Mouse (Mus musculus) intestine, postnatal 0 days (tissue): ENCODE measurements around the gene Vmn1r70. TPM values are rescaled to one million over a fixed set of nuclear protein-coding genes. Genes with fewer than 3 reads are reported as not detected.

Experiments used
- ATAC-seq: fragments of 200-750 bp; cut with Nextera tagmentation; 2 replicates; pipeline ENCODE4 v1.8.0; 2017; ENCODE audit warnings: mild to moderate bottlenecking, moderate TSS enrichment, moderate library complexity
- H3K27ac ChIP-seq: fragments of 300-500 bp; sonication (generic); 2 replicates; pipeline ENCODE4 v1.5.1; 2014; ENCODE audit warnings: mild to moderate bottlenecking, low read depth, low read length, moderate library complexity
- H3K27me3 ChIP-seq: fragments of 300-500 bp; sonication (generic); replicated peaks from 2 replicates; pipeline ENCODE4 v1.6.1; 2014; ENCODE audit warnings: low read length, mixed read lengths; ENCODE audit not compliant: control insufficient read depth, insufficient read depth
- H3K36me3 ChIP-seq: fragments of 300-500 bp; sonication (generic); 2 replicates; pipeline ENCODE4 v1.6.1; 2014; ENCODE audit warnings: mild to moderate bottlenecking, moderate library complexity; ENCODE audit not compliant: control insufficient read depth, insufficient read depth
- H3K4me1 ChIP-seq: fragments of 300-500 bp; sonication (generic); replicated peaks from 2 replicates; pipeline ENCODE4 v1.6.1; 2014; ENCODE audit warnings: antibody characterized with exemption, low read length, mixed read lengths; ENCODE audit not compliant: control insufficient read depth, insufficient read depth
- H3K4me2 ChIP-seq: fragments of 300-500 bp; sonication (generic); replicated peaks from 2 replicates; pipeline ENCODE4 v1.6.1; 2014; ENCODE audit warnings: low read depth, mild to moderate bottlenecking, moderate library complexity
- H3K4me3 ChIP-seq: fragments of 300-500 bp; sonication (generic); 2 replicates; pipeline ENCODE4 v1.5.1; 2014; ENCODE audit warnings: low read depth, low read length
- H3K9ac ChIP-seq: fragments of 300-500 bp; sonication (generic); 2 replicates; pipeline ENCODE4 v1.6.1; 2014; ENCODE audit warnings: mild to moderate bottlenecking, low read depth, low read length
- H3K9me3 ChIP-seq: fragments of 300-500 bp; sonication (generic); 2 replicates; pipeline ENCODE4 v1.6.1; 2016; ENCODE audit warnings: mixed run types; ENCODE audit not compliant: control insufficient read depth
- CTCF ChIP-seq: sonication (generic); IDR thresholded peaks from 2 replicates; pipeline ENCODE4 v1.5.1; 2016; ENCODE audit warnings: low read depth, mild to moderate bottlenecking, control low read depth, antibody characterized with exemption, moderate library complexity
- WGBS: fragments of 180-500 bp; shearing (Covaris S2); extraction: QIAGEN DNeasy Blood & Tissue Kit; methylation state at CpG from one replicate; pipeline ENCODE4 v1.1.7; 2014; 5-methylcytosine and 5-hydroxymethylcytosine counted together
- polyA plus RNA-seq: library from polyadenylated mRNA; unstranded; fragments of >200 nt; fragmentation: Nextera tagmentation; extraction: Ambion mirVana; gene quantifications from 2 replicates; pipeline ENCODE4 v1.2.1, GENCODE M21; 2015

The Vmn1r70 gene
- polyA plus RNA-seq, result not detected in 2 replicates

DNA sequence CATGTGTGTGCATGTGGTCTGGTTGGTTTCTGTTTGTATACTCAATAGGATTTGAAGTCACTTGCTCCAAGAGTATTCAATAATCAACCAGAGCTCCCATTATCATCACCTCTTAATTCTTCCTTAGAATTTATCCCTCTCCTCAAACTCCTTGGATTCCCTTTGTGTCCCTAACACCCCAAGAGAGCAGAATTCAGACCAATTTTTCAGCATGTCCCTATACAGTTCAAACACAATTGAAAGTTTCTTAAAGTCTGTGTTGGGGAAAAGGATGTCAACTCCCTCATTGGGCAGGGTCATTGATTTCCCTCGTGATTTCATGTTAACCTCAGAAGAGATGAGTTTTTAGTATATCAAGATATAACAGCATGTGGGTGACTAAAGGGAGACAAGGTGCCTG is at the start of gene Vmn1r70:
Gene Vmn1r70 (plus strand): TSS at position 301 of the 400 bp plus-strand sequence.
- ATAC-seq, result no peak

DNA sequence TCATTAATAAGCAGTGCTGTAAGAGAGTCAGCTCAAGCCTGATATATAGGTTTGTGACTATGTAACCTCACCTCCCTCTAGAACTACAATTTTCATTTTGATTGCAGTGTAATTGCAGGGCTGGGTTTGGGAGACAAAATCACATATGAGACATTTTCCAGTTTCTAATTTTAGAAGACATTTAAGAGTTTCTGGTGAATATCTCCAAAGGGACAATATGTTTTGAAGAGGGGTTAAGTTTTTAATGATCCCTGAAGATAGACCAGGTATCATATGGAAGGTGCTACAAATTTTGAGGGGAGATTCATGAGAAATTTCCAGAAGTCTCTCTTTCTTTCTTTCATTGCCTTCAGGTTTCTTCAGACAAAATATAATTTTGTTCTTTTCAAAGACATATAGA is 17.8 kb upstream of the Vmn1r70 start, which contains the start of gene Vmn1r69:
Gene Vmn1r69 (minus strand): TSS at position 101 of the 400 bp plus-strand sequence.
- Histone ChIP-seq H3K27ac (no peak within 1 kb of the TSS), H3K27me3 (no peaks in the 10 kb centered on the region), H3K36me3 (no peaks in the 10 kb centered on the region), H3K4me3 (no peak within 1 kb of the TSS), H3K4me1 (no peaks in the 10 kb centered on the region), H3K4me2 (no peak within 1 kb of the TSS), H3K9ac (no peak within 1 kb of the TSS), H3K9me3 (no peaks in the 10 kb centered on the region)
- ATAC-seq, result no peak
- TF ChIP-seq CTCF, result no peak

More for the DNA sequence above, at the start of gene Vmn1r70:
- no peak for TF ChIP-seq CTCF
- Histone ChIP-seq H3K4me3 (no peak within 1 kb of the TSS), H3K27me3 (no peaks in the 10 kb centered on the region), H3K36me3 (no peaks in the 10 kb centered on the region), H3K4me2 (no peak within 1 kb of the TSS), H3K4me1 (no peaks in the 10 kb centered on the region), H3K27ac (no peak within 1 kb of the TSS), H3K9me3 (peaks cover 4% of the 10 kb centered on the region; the same call in 1 of the 2 replicates), H3K9ac (no peak within 1 kb of the TSS)
- WGBS, result 55% methylated on average over 1 of the region's 1 CpGs

Other genes starting within 250 kb of the Vmn1r70 start
- gene Vmn1r67, start 188.2 kb upstream of the Vmn1r70 start, polyA plus RNA-seq, result not detected in 2 replicates
- gene Zik1, start 136.1 kb upstream of the Vmn1r70 start, polyA plus RNA-seq, result 1.6 and 1.8 TPM in 2 replicates
- not detected in 2 replicates for gene Vmn1r68, start 73.0 kb upstream of the Vmn1r70 start, polyA plus RNA-seq
- not detected in 2 replicates for gene Vmn1r69, start 17.9 kb upstream of the Vmn1r70 start, polyA plus RNA-seq
- gene Nlrp4b, start 56.3 kb downstream of the Vmn1r70 start, polyA plus RNA-seq, result not detected in 2 replicates
- gene Vmn1r71, start 122.8 kb downstream of the Vmn1r70 start, polyA plus RNA-seq, result not detected in 2 replicates